Comparison of ENCODE assay signal across 8 mouse cellular contexts in the genomic region with DNA sequence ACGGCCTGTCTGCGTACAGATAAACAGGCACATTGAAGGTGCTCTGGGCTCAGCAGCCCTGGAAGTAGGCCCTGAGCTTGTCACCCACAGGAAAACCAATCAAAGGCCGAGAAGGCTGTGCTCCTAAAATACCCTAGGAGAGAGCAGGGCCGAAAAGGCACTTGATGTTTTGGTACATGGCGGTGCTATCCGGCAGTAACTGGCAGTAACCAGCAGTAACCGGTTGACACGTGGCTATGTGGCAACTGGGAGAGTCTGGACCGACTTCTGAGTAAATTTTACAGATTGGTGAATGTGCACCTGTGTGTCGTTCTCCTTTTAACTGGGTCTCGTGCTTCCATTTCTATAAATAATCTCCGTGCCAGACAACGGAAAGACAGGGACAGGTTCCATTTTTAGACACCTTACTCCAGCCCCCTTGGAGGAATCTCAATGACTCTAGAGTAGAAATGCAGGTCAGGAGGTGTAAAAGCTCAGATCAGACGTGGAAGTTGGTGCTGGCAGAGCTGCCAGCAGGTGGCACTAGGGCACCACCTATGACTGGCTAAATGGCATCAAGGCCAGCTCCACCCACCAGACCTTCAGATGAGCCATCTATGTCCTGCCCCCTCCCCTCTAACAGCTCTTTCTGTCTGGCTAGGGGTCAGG.
A peak's percentile ranks its signal among the peaks of the same experiment; 100 is the strongest.
DNase-seq lines count a peak whose midpoint lies in the region; ATAC-seq lines count a peak whose summit lies in the region.

No protein-coding gene starts in this region.

- H3K36me3 ChIP-seq in hindbrain, embryonic 14.5 days (replicated peaks; ENCODE audit: control insufficient read depth, insufficient read depth): no peaks in the 10 kb centered on the region
- no peaks in the 10 kb centered on the region for H3K36me3 ChIP-seq in limb, embryonic 10.5 days
- H3K36me3 ChIP-seq in neural tube, embryonic 11.5 days (ENCODE audit: control insufficient read depth, insufficient read depth, low read length): no peaks in the 10 kb centered on the region

- no peaks in the 10 kb centered on the region for H3K9me3 ChIP-seq in hindbrain, embryonic 14.5 days (ENCODE audit: control insufficient read depth, low read length)
- no peaks in the 10 kb centered on the region for H3K9me3 ChIP-seq in limb, embryonic 10.5 days (replicated peaks)
- H3K9me3 ChIP-seq in neural tube, embryonic 11.5 days (ENCODE audit: control insufficient read depth, low read length): no peaks in the 10 kb centered on the region

- no peak overlapping the region for H3K4me3 ChIP-seq in hindbrain, embryonic 14.5 days (replicated peaks; ENCODE audit: low read length)
- H3K4me3 ChIP-seq in limb, embryonic 10.5 days: no peak overlapping the region
- H3K4me3 ChIP-seq in neural tube, embryonic 11.5 days (ENCODE audit: low read depth, low read length): no peak overlapping the region

- WGBS in hindbrain, embryonic 14.5 days: 66% methylated on average over 14 of the region's 14 CpGs
- WGBS in limb, embryonic 10.5 days: 57% methylated on average over 14 of the region's 14 CpGs
- 64% methylated on average over 14 of the region's 14 CpGs for WGBS in neural tube, embryonic 11.5 days

- no peak overlapping the region for H3K9ac ChIP-seq in hindbrain, embryonic 14.5 days
- H3K9ac ChIP-seq in neural tube, embryonic 11.5 days (ENCODE audit: low read length): no peak overlapping the region

- DNase-seq in A20 (ENCODE audit: low read depth, low spot score) (peak; percentile 68), NIH3T3 (ENCODE audit: low read depth) (peak; percentile 78)
- peak; percentile 79 for DNase-seq in cerebellum, adult 9-11 months
- DNase-seq in frontal cortex, postnatal 36 days (ENCODE audit: low spot score in 2 of 2): peak; percentile 50 to 71
- peak; percentile 82 for DNase-seq in hindbrain, embryonic 14.5 days (ENCODE audit: low spot score)
- peak; percentile 69 for DNase-seq in limb, embryonic 10.5 days (ENCODE audit: low spot score)
- peak; percentile 76 for DNase-seq in neural tube, embryonic 11.5 days (ENCODE audit: low spot score)
- peak; percentile 77 for DNase-seq in thymus, postnatal 14 days

- H3K4me1 ChIP-seq in hindbrain, embryonic 14.5 days (replicated peaks; ENCODE audit: control insufficient read depth, insufficient read depth, low read length): no peaks in the 10 kb centered on the region
- no peaks in the 10 kb centered on the region for H3K4me1 ChIP-seq in limb, embryonic 10.5 days
- no peaks in the 10 kb centered on the region for H3K4me1 ChIP-seq in neural tube, embryonic 11.5 days (ENCODE audit: control insufficient read depth, insufficient read depth, low read length)

- no peaks in the 10 kb centered on the region for H3K27me3 ChIP-seq in hindbrain, embryonic 14.5 days (ENCODE audit: control insufficient read depth, insufficient read depth, low read length)
- no peaks in the 10 kb centered on the region for H3K27me3 ChIP-seq in limb, embryonic 10.5 days (ENCODE audit: low read depth, poor library complexity, severe bottlenecking)
- no peaks in the 10 kb centered on the region for H3K27me3 ChIP-seq in neural tube, embryonic 11.5 days (ENCODE audit: control insufficient read depth, insufficient read depth, low read length)

- no peak overlapping the region for H3K4me2 ChIP-seq in hindbrain, embryonic 14.5 days (replicated peaks)
- H3K4me2 ChIP-seq in neural tube, embryonic 11.5 days (ENCODE audit: low read depth): no peak overlapping the region

- no peak overlapping the region for H3K27ac ChIP-seq in hindbrain, embryonic 14.5 days
- H3K27ac ChIP-seq in limb, embryonic 10.5 days: no peak overlapping the region
- H3K27ac ChIP-seq in neural tube, embryonic 11.5 days (ENCODE audit: low read depth, low read length): no peak overlapping the region

- ATAC-seq in hindbrain, embryonic 14.5 days (ENCODE audit: low FRiP score): peak; percentile 70; the same call in 1 of the 2 replicates
- ATAC-seq in neural tube, embryonic 11.5 days (ENCODE audit: insufficient read depth, low FRiP score, low TSS enrichment): no peak
